8 mouse cellular contexts compared by ENCODE assay signal in the genomic region with DNA sequence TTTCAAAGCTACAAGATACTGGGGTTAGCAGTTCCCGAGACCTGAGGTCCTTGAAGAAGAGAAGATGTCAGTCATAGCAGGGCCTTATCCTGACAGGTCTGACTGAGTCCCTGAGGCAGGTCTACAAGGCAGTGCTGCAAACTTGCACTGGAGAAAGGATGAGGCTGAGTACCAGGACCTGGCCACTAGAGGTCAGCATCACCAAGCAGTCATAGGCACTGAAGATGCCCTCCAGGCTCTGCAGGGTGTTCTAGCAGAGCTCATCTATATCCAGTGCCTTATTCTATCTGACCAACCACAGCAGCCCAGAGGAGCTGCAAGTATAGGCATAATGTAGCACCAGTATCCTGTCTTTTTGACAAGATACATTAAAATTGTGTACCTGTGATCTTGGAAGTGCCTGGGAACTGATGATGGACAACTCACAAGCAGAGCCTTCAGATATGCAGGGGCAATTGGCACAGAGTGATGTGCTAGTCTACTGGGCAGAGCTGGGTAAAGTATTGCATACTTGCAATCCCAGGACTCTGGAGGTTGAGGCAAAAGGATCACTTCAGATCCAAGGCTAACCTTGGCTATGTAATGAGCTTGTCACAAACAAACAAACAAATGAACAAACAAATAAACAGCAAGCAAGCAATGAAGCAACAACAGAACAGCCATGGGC. TPM values are rescaled to one million over a fixed set of nuclear protein-coding genes. Genes with fewer than 3 reads are reported as not detected.
A peak's percentile ranks its signal among the peaks of the same experiment; 100 is the strongest.
DNase-seq lines count a peak whose midpoint lies in the region; ATAC-seq and TF ChIP-seq lines count a peak whose summit lies in the region.

No protein-coding gene starts in this region.

- no peak overlapping the region for H3K4me3 ChIP-seq in embryonic facial prominence, embryonic 11.5 days (ENCODE audit: low read depth, low read length)
- no peak overlapping the region for H3K4me3 ChIP-seq in heart, adult 2 months
- no peak overlapping the region for H3K4me3 ChIP-seq in kidney, embryonic 14.5 days (ENCODE audit: low read length)
- H3K4me3 ChIP-seq in limb, embryonic 12.5 days (replicated peaks), result no peak overlapping the region
- H3K4me3 ChIP-seq in midbrain, embryonic 14.5 days (replicated peaks; ENCODE audit: low read depth, low read length), result no peak overlapping the region
- H3K4me3 ChIP-seq in spleen, adult 2 months (ENCODE audit: extremely low read depth, insufficient read depth, insufficient read length), result no peak overlapping the region

- no peaks in the 10 kb centered on the region for H3K4me1 ChIP-seq in embryonic facial prominence, embryonic 11.5 days (ENCODE audit: control insufficient read depth, insufficient read depth, low read length)
- H3K4me1 ChIP-seq in heart, adult 2 months (ENCODE audit: control insufficient read depth, insufficient read depth, low read length), result no peaks in the 10 kb centered on the region
- no peaks in the 10 kb centered on the region for H3K4me1 ChIP-seq in kidney, embryonic 14.5 days (ENCODE audit: control insufficient read depth, insufficient read depth, low read length)
- H3K4me1 ChIP-seq in limb, embryonic 12.5 days (replicated peaks), result no peaks in the 10 kb centered on the region
- H3K4me1 ChIP-seq in midbrain, embryonic 14.5 days (ENCODE audit: control insufficient read depth, insufficient read depth, low read length), result no peaks in the 10 kb centered on the region
- H3K4me1 ChIP-seq in spleen, adult 2 months (ENCODE audit: control insufficient read depth, insufficient read depth, insufficient read length), result no peaks in the 10 kb centered on the region

- intact Hi-C loops in heart, adult 2 months (cut with DNase I), result loop anchor here (1.0 to 10.0 kb wide), 4 partner anchors 122 to 1338 kb away; no protein-coding TSS in a partner anchor

- peak; percentile 89 for TF ChIP-seq CTCF in heart, adult 2 months (IDR thresholded peaks at IDR 0.05)
- peak; percentile 70; the same call in 1 of the 2 replicates for TF ChIP-seq CTCF in spleen, adult 2 months (IDR thresholded peaks at IDR 0.05; ENCODE audit: extremely low read depth, insufficient read depth, insufficient read length, insufficient replicate concordance)

- DNase-seq in B cell, adult 2 months, result peak; percentile 41 to 49
- peak; percentile 85 for DNase-seq in adrenal gland, postnatal 14 days
- DNase-seq in embryonic facial prominence, embryonic 11.5 days (ENCODE audit: low spot score), result peak; percentile 73
- peak; percentile 75 to 79 for DNase-seq in heart, adult 2 months
- DNase-seq in midbrain, embryonic 14.5 days, result peak; percentile 88
- DNase-seq in spleen, adult 2 months (ENCODE audit: low read depth in 1 of 2, low spot score in 2 of 2), result peak in 1 of 2 experiments; percentile 18

- peak; percentile 84 for ATAC-seq in embryonic facial prominence, embryonic 11.5 days (replicated peaks; ENCODE audit: insufficient number of reproducible peaks, low FRiP score, low TSS enrichment, low read depth)
- ATAC-seq in kidney, embryonic 14.5 days (ENCODE audit: low FRiP score, low TSS enrichment), result peak; percentile 92
- peak; percentile 74; the same call in 1 of the 2 replicates for ATAC-seq in limb, embryonic 12.5 days (ENCODE audit: insufficient number of reproducible peaks, insufficient read depth, low FRiP score, low TSS enrichment, low read depth)
- ATAC-seq in midbrain, embryonic 14.5 days (ENCODE audit: low FRiP score, low TSS enrichment), result peak; percentile 88

- no peak overlapping the region for H3K27ac ChIP-seq in embryonic facial prominence, embryonic 11.5 days (replicated peaks; ENCODE audit: low read depth, low read length)
- H3K27ac ChIP-seq in heart, adult 2 months, result no peak overlapping the region
- no peak overlapping the region for H3K27ac ChIP-seq in kidney, embryonic 14.5 days (ENCODE audit: low read depth, low read length)
- no peak overlapping the region for H3K27ac ChIP-seq in limb, embryonic 12.5 days
- no peak overlapping the region for H3K27ac ChIP-seq in midbrain, embryonic 14.5 days (replicated peaks; ENCODE audit: low read depth, low read length)
- no peak overlapping the region for H3K27ac ChIP-seq in spleen, adult 2 months (ENCODE audit: insufficient read depth, low read length)

- H3K9ac ChIP-seq in embryonic facial prominence, embryonic 11.5 days (replicated peaks; ENCODE audit: low read length), result no peak overlapping the region
- no peak overlapping the region for H3K9ac ChIP-seq in heart, adult 2 months (ENCODE audit: low read depth, low read length)
- no peak overlapping the region for H3K9ac ChIP-seq in kidney, embryonic 14.5 days (ENCODE audit: low read depth, low read length)
- no peak overlapping the region for H3K9ac ChIP-seq in limb, embryonic 12.5 days (replicated peaks)
- no peak overlapping the region for H3K9ac ChIP-seq in midbrain, embryonic 14.5 days (replicated peaks; ENCODE audit: low read length)

- no peak for TF ChIP-seq POLR2A in heart, adult 2 months (IDR thresholded peaks at IDR 0.05; ENCODE audit: insufficient read depth, low read depth, low read length)
- TF ChIP-seq POLR2A in spleen, adult 2 months (IDR thresholded peaks at IDR 0.05; ENCODE audit: low read depth, low read length), result no peak

- H3K4me2 ChIP-seq in embryonic facial prominence, embryonic 11.5 days (ENCODE audit: low read depth, low read length), result no peak overlapping the region
- no peak overlapping the region for H3K4me2 ChIP-seq in kidney, embryonic 14.5 days (replicated peaks; ENCODE audit: low read depth, low read length)
- H3K4me2 ChIP-seq in limb, embryonic 12.5 days, result no peak overlapping the region
- H3K4me2 ChIP-seq in midbrain, embryonic 14.5 days (ENCODE audit: low read length), result no peak overlapping the region

- peak; percentile 95 for TF ChIP-seq EP300 in heart, adult 2 months (IDR thresholded peaks at IDR 0.05; ENCODE audit: insufficient read depth, low read depth, low read length)

- H3K27me3 ChIP-seq in embryonic facial prominence, embryonic 11.5 days (ENCODE audit: control insufficient read depth, insufficient read depth, low read length), result no peaks in the 10 kb centered on the region
- no peaks in the 10 kb centered on the region for H3K27me3 ChIP-seq in heart, adult 2 months (ENCODE audit: control insufficient read depth, insufficient read depth, low read length)
- H3K27me3 ChIP-seq in kidney, embryonic 14.5 days (ENCODE audit: control insufficient read depth, insufficient read depth, low read length), result no peaks in the 10 kb centered on the region
- no peaks in the 10 kb centered on the region for H3K27me3 ChIP-seq in limb, embryonic 12.5 days
- H3K27me3 ChIP-seq in midbrain, embryonic 14.5 days (ENCODE audit: control insufficient read depth, insufficient read depth, low read length), result no peaks in the 10 kb centered on the region
- no peaks in the 10 kb centered on the region for H3K27me3 ChIP-seq in spleen, adult 2 months (ENCODE audit: control insufficient read depth, insufficient read depth, low read length)

- H3K9me3 ChIP-seq in embryonic facial prominence, embryonic 11.5 days (replicated peaks; ENCODE audit: control insufficient read depth, low read length), result no peaks in the 10 kb centered on the region
- no peaks in the 10 kb centered on the region for H3K9me3 ChIP-seq in kidney, embryonic 14.5 days (ENCODE audit: control insufficient read depth, low read length)
- no peaks in the 10 kb centered on the region for H3K9me3 ChIP-seq in limb, embryonic 12.5 days
- H3K9me3 ChIP-seq in midbrain, embryonic 14.5 days (ENCODE audit: control insufficient read depth, low read length), result no peaks in the 10 kb centered on the region

- no peaks in the 10 kb centered on the region for H3K79me2 ChIP-seq in heart, adult 2 months (replicated peaks; ENCODE audit: control insufficient read depth, insufficient read depth, low read length)

- H3K36me3 ChIP-seq in embryonic facial prominence, embryonic 11.5 days (replicated peaks; ENCODE audit: control insufficient read depth, insufficient read depth, low read depth, low read length), result no peaks in the 10 kb centered on the region
- no peaks in the 10 kb centered on the region for H3K36me3 ChIP-seq in heart, adult 2 months (ENCODE audit: control insufficient read depth, insufficient read depth, low read length)
- H3K36me3 ChIP-seq in kidney, embryonic 14.5 days (ENCODE audit: control insufficient read depth, insufficient read depth, low read length), result no peaks in the 10 kb centered on the region
- no peaks in the 10 kb centered on the region for H3K36me3 ChIP-seq in limb, embryonic 12.5 days
- no peaks in the 10 kb centered on the region for H3K36me3 ChIP-seq in midbrain, embryonic 14.5 days (ENCODE audit: control insufficient read depth, insufficient read depth, low read length)
- H3K36me3 ChIP-seq in spleen, adult 2 months (ENCODE audit: control insufficient read depth, insufficient read depth, low read length), result no peaks in the 10 kb centered on the region

- WGBS in embryonic facial prominence, embryonic 11.5 days, result 30% methylated on average over 1 of the region's 1 CpGs
- 23% methylated on average over 1 of the region's 1 CpGs for WGBS in heart, adult 2 months
- WGBS in kidney, embryonic 14.5 days, result 33% methylated on average over 1 of the region's 1 CpGs
- WGBS in limb, embryonic 12.5 days, result 38% methylated on average over 1 of the region's 1 CpGs
- 18% methylated on average over 1 of the region's 1 CpGs for WGBS in midbrain, embryonic 14.5 days
- 64% methylated on average over 1 of the region's 1 CpGs for WGBS in spleen, adult 2 months

RNA-seq across cellular contexts. Expression of a gene that starts 12.0 kb away (rescaled TPM):
- 96.2 and 97.3 TPM in 2 replicates for total RNA-seq in adrenal gland, postnatal 14 days (2021)
- polyA plus RNA-seq in embryonic facial prominence, embryonic 11.5 days (2014; fragmentation: Nextera tagmentation; extraction: Ambion mirVana), result 35.6 and 41.0 TPM in 2 replicates
- total RNA-seq in heart, adult 2 months (2021), result 10 to 100 TPM; 20.5 to 21.4 TPM
- 35.3 and 76.1 TPM in 2 replicates for polyA plus RNA-seq in heart, adult 2 months (2012; rRNA removed)
- 54.0 and 67.7 TPM in 2 replicates for polyA plus RNA-seq in kidney, embryonic 14.5 days (2014; fragmentation: Nextera tagmentation; extraction: Ambion mirVana)
- 39.0 and 39.1 TPM in 2 replicates for polyA plus RNA-seq in limb, embryonic 12.5 days (2016; fragmentation: Nextera tagmentation; extraction: Ambion mirVana)
- polyA plus RNA-seq in midbrain, embryonic 14.5 days (2014; fragmentation: Nextera tagmentation; extraction: Ambion mirVana), result 10.7 and 27.7 TPM in 2 replicates
- 2.5 and 2.9 TPM in 2 replicates for polyA plus RNA-seq in spleen, adult 2 months (2012; rRNA removed)
